Comparison of ENCODE assay signal across 10 mouse cellular contexts in genomic region chr10:127326828-127327227, GRCm38 (mm10). TPM values are rescaled to one million over a fixed set of nuclear protein-coding genes. Genes with fewer than 3 reads are reported as not detected.
DNase-seq lines count a peak whose midpoint lies in the region; ATAC-seq and TF ChIP-seq lines count a peak whose summit lies in the region.
"Had no signal": no experiment of that assay in that cellular context is flagged by ENCODE, and none has a peak within 500 bp of the region (broad histone marks: within the 10 kb centered on the region; RNA-seq: fewer than 3 reads in every experiment).

No protein-coding gene starts in this region.

- peak overlapping the region; percentile 87 for H3K4me2 ChIP-seq in embryonic facial prominence, embryonic 13.5 days
- H3K4me2 ChIP-seq in liver, embryonic 13.5 days = peak overlapping the region; percentile 93

- H3K9me3 ChIP-seq in embryonic facial prominence, embryonic 13.5 days = no peaks in the 10 kb centered on the region
- H3K9me3 ChIP-seq in liver, embryonic 13.5 days (replicated peaks) = no peaks in the 10 kb centered on the region

- peaks cover 7% of the 10 kb centered on the region; the same call in 1 of the 2 replicates for H3K4me1 ChIP-seq in liver, adult 2 months (ENCODE audit: control insufficient read depth, insufficient read depth, low read length)
- peaks cover 23% of the 10 kb centered on the region for H3K4me1 ChIP-seq in embryonic facial prominence, embryonic 13.5 days
- H3K4me1 ChIP-seq in liver, embryonic 13.5 days (replicated peaks) = peaks cover 69% of the 10 kb centered on the region

- no peak for TF ChIP-seq CTCF in liver, adult 2 months (IDR thresholded peaks at IDR 0.05; ENCODE audit: low read depth, low read length)

- no peak for DNase-seq in liver, adult 2 months (ENCODE audit: extremely low read depth, low read depth, low spot score)
- no peak for DNase-seq in liver
- peak; percentile 30 for DNase-seq in heart, postnatal 4 days
- DNase-seq in liver, embryonic 13.5 days = no peak
- no peak for DNase-seq in left cerebral cortex, adult 8-10 months (ENCODE audit: low spot score in 2 of 2)
- no peak for DNase-seq in cerebellum, adult 11 months

- H3K4me3 ChIP-seq in liver, adult 2 months (ENCODE audit: insufficient read depth, low read depth, low read length) = peak overlapping the region; percentile 50; the same call in 1 of the 2 replicates
- peak overlapping the region; percentile 52 for H3K4me3 ChIP-seq in embryonic facial prominence, embryonic 13.5 days
- peak overlapping the region; percentile 68 for H3K4me3 ChIP-seq in liver, embryonic 13.5 days (replicated peaks)

- TF ChIP-seq POLR2A in liver, adult 2 months (IDR thresholded peaks at IDR 0.05; ENCODE audit: extremely low read depth, insufficient read depth, low read length) = no peak

- 0 out of 2 replicates have a peak, but pooled peaks cover 2% of the 10 kb centered on the region for H3K79me2 ChIP-seq in liver, adult 2 months (ENCODE audit: control insufficient read depth, insufficient read depth, low read length)

- no peak overlapping the region for H3K27ac ChIP-seq in liver, adult 2 months (replicated peaks; ENCODE audit: insufficient read depth, low read depth, low read length)
- H3K27ac ChIP-seq in embryonic facial prominence, embryonic 13.5 days = no peak overlapping the region
- no peak overlapping the region for H3K27ac ChIP-seq in liver, embryonic 13.5 days

- H3K27me3 ChIP-seq in liver, adult 2 months (ENCODE audit: control insufficient read depth, insufficient read depth, low read length) = peaks cover 14% of the 10 kb centered on the region
- H3K27me3 ChIP-seq in embryonic facial prominence, embryonic 13.5 days = peaks cover 99% of the 10 kb centered on the region
- H3K27me3 ChIP-seq in liver, embryonic 13.5 days = peaks cover 32% of the 10 kb centered on the region

- H3K36me3 ChIP-seq in liver, adult 2 months (ENCODE audit: control insufficient read depth, insufficient read depth, low read length) = no peaks in the 10 kb centered on the region
- H3K36me3 ChIP-seq in embryonic facial prominence, embryonic 13.5 days = peaks cover 20% of the 10 kb centered on the region
- H3K36me3 ChIP-seq in liver, embryonic 13.5 days = 0 out of 2 replicates have a peak, but pooled peaks cover 15% of the 10 kb centered on the region

- WGBS in liver, adult 2 months = 10% methylated on average over 29 of the region's 29 CpGs
- 5% methylated on average over 29 of the region's 29 CpGs for WGBS in embryonic facial prominence, embryonic 13.5 days
- WGBS in liver, embryonic 13.5 days (ENCODE audit: insufficient replicate concordance) = 20% methylated on average over 29 of the region's 29 CpGs

- no peak for ATAC-seq in embryonic facial prominence, embryonic 13.5 days (ENCODE audit: insufficient number of reproducible peaks, insufficient read depth, low FRiP score, low TSS enrichment, low read depth)
- no peak for ATAC-seq in liver, embryonic 13.5 days (ENCODE audit: low read depth)
- no peak for ATAC-seq in frontal cortex, adult (ENCODE audit: low TSS enrichment)
- ATAC-seq: Patski had no signal

- H3K9ac ChIP-seq in liver, adult 2 months (ENCODE audit: low read depth, low read length) = peak overlapping the region; percentile 49; the same call in 1 of the 2 replicates
- H3K9ac ChIP-seq in embryonic facial prominence, embryonic 13.5 days = peak overlapping the region; percentile 69
- peak overlapping the region; percentile 76 for H3K9ac ChIP-seq in liver, embryonic 13.5 days

RNA-seq across cellular contexts. Expression of gene Arhgap9, which starts 5.1 kb away (rescaled TPM):
- 1.5 and 2.0 TPM in 2 replicates for total RNA-seq in liver, adult 2 months (2014; rRNA removed)
- polyA plus RNA-seq in liver, adult 2 months (2012; rRNA removed) = 1.8 and 2.1 TPM in 2 replicates
- polyA plus RNA-seq in embryonic facial prominence, embryonic 13.5 days (2015; fragmentation: Nextera tagmentation; extraction: Ambion mirVana) = 3.1 and 3.4 TPM in 2 replicates
- total RNA-seq in heart, postnatal 4 days (2021) = 1 to 10 TPM; 2.0 to 2.9 TPM
- polyA plus RNA-seq in liver, embryonic 13.5 days (2015; fragmentation: Nextera tagmentation; extraction: Ambion mirVana) = 14.0 and 15.1 TPM in 2 replicates
- total RNA-seq in left cerebral cortex, adult 8-10 months (2022) = 1 to 10 TPM in 2 of 4 experiments, under 1 TPM in 2; 0.74 to 2.6 (median 1.6) TPM
- polyA plus RNA-seq: Patski had no signal

RNA-seq across cellular contexts. Expression of gene Gli1, which starts 14.9 kb away (rescaled TPM):
- not detected in 2 replicates for total RNA-seq in liver, adult 2 months (2014; rRNA removed)
- 0.04 TPM in 2 replicates for polyA plus RNA-seq in liver, adult 2 months (2012; rRNA removed)
- 17.5 and 19.8 TPM in 2 replicates for polyA plus RNA-seq in embryonic facial prominence, embryonic 13.5 days (2015; fragmentation: Nextera tagmentation; extraction: Ambion mirVana)
- total RNA-seq in heart, postnatal 4 days (2021) = 1 to 10 TPM; 4.0 to 4.1 TPM
- polyA plus RNA-seq in liver, embryonic 13.5 days (2015; fragmentation: Nextera tagmentation; extraction: Ambion mirVana) = 0.21 and 0.31 TPM in 2 replicates
- total RNA-seq in left cerebral cortex, adult 8-10 months (2022) = 1 to 10 TPM; 2.9 to 5.4 (median 3.2) TPM

RNA-seq across cellular contexts. Expression of gene Mars, which starts 15.2 kb away (rescaled TPM):
- 59.6 and 67.3 TPM in 2 replicates for total RNA-seq in liver, adult 2 months (2014; rRNA removed)
- 65.6 and 70.7 TPM in 2 replicates for polyA plus RNA-seq in liver, adult 2 months (2012; rRNA removed)
- 113 and 128 TPM in 2 replicates for polyA plus RNA-seq in embryonic facial prominence, embryonic 13.5 days (2015; fragmentation: Nextera tagmentation; extraction: Ambion mirVana)
- total RNA-seq in heart, postnatal 4 days (2021) = 10 to 100 TPM; 49.6 to 50.1 TPM
- 150 and 166 TPM in 2 replicates for polyA plus RNA-seq in liver, embryonic 13.5 days (2015; fragmentation: Nextera tagmentation; extraction: Ambion mirVana)
- total RNA-seq in left cerebral cortex, adult 8-10 months (2022) = 10 to 100 TPM; 54.2 to 61.3 (median 56.8) TPM

RNA-seq across cellular contexts. Expression of gene Inhbe, which starts 27.4 kb away (rescaled TPM):
- total RNA-seq in liver, adult 2 months (2014; rRNA removed) = 4.8 and 7.5 TPM in 2 replicates
- polyA plus RNA-seq in liver, adult 2 months (2012; rRNA removed) = 20.8 and 22.6 TPM in 2 replicates
- 0.07 TPM in 1 of 2 replicates, not detected in the other for polyA plus RNA-seq in embryonic facial prominence, embryonic 13.5 days (2015; fragmentation: Nextera tagmentation; extraction: Ambion mirVana)
- not detected for total RNA-seq in heart, postnatal 4 days (2021)
- polyA plus RNA-seq in liver, embryonic 13.5 days (2015; fragmentation: Nextera tagmentation; extraction: Ambion mirVana) = 0.32 and 0.38 TPM in 2 replicates
- under 1 TPM; 0.09 to 0.18 (median 0.16) TPM for total RNA-seq in left cerebral cortex, adult 8-10 months (2022)
- total RNA-seq: heart, postnatal 36 days had no signal

RNA-seq across cellular contexts. Expression of gene Mbd6, which starts 38.0 kb away (rescaled TPM):
- 1.0 and 2.6 TPM in 2 replicates for total RNA-seq in liver, adult 2 months (2014; rRNA removed)
- polyA plus RNA-seq in liver, adult 2 months (2012; rRNA removed) = 14.4 and 19.2 TPM in 2 replicates
- polyA plus RNA-seq in embryonic facial prominence, embryonic 13.5 days (2015; fragmentation: Nextera tagmentation; extraction: Ambion mirVana) = 14.9 and 19.2 TPM in 2 replicates
- total RNA-seq in heart, postnatal 4 days (2021) = 10 to 100 TPM; 41.7 to 43.2 TPM
- 5.9 and 6.5 TPM in 2 replicates for polyA plus RNA-seq in liver, embryonic 13.5 days (2015; fragmentation: Nextera tagmentation; extraction: Ambion mirVana)
- 10 to 100 TPM; 32.5 to 53.7 (median 44.4) TPM for total RNA-seq in left cerebral cortex, adult 8-10 months (2022)
